Comparison of ENCODE assay signal across 8 mouse cellular contexts in genomic region chr2:106692783-106693701, GRCm38 (mm10). TPM values are rescaled to one million over a fixed set of nuclear protein-coding genes. Genes with fewer than 3 reads are reported as not detected.
DNase-seq lines count a peak whose midpoint lies in the region; ATAC-seq and TF ChIP-seq lines count a peak whose summit lies in the region.
"Had no signal": no experiment of that assay in that cellular context is flagged by ENCODE, and none has a peak within 500 bp of the region (broad histone marks: within the 10 kb centered on the region; RNA-seq: fewer than 3 reads in every experiment).

TSS of gene Mpped2 (plus strand) at chr2:106693269.

- H3K27ac ChIP-seq in bone marrow, adult 2 months (ENCODE audit: control insufficient read depth, insufficient read depth, low read depth, low read length, poor library complexity), result no peak within 1 kb of the TSS; the same call in 1 of the 2 replicates
- H3K27ac ChIP-seq in cortical plate, adult 2 months (ENCODE audit: insufficient read depth, low read length), result peak within 1 kb of the TSS; percentile 98
- peak within 1 kb of the TSS; percentile 94 for H3K27ac ChIP-seq in stomach, embryonic 14.5 days (ENCODE audit: low read length)

- no peaks in the 10 kb centered on the region for H3K27me3 ChIP-seq in stomach, embryonic 14.5 days (ENCODE audit: control insufficient read depth, insufficient read depth, low read length)

- ATAC-seq in megakaryocyte-erythroid progenitor cell, adult 5-6 weeks (replicated peaks; ENCODE audit: low FRiP score, low TSS enrichment, poor library complexity, severe bottlenecking), result peak; percentile 92
- ATAC-seq in stomach, embryonic 14.5 days (ENCODE audit: insufficient number of reproducible peaks, insufficient read depth, low FRiP score, low read depth), result peak; percentile 68

- H3K9me3 ChIP-seq in stomach, embryonic 14.5 days (ENCODE audit: control insufficient read depth, low read depth, low read length), result no peaks in the 10 kb centered on the region

- peak; percentile 53 for DNase-seq in gastrocnemius, postnatal 25 days
- DNase-seq in induced T-regulatory cell, adult 2 months (ENCODE audit: low read depth), result peak; percentile 5
- peak; percentile 51 to 63 for DNase-seq in left cerebral cortex, postnatal 36 days (ENCODE audit: low spot score in 2 of 2)

- no peak for TF ChIP-seq CTCF in bone marrow, adult 2 months (IDR thresholded peaks at IDR 0.05; ENCODE audit: control insufficient read depth, insufficient read depth, low read length)
- TF ChIP-seq CTCF in cortical plate, adult 2 months (IDR thresholded peaks at IDR 0.05; ENCODE audit: extremely low read depth, insufficient read depth, low read length), result no peak

- peak within 1 kb of the TSS; percentile 86 for H3K9ac ChIP-seq in stomach, embryonic 14.5 days (replicated peaks; ENCODE audit: low read depth, low read length)

- WGBS in bone marrow, adult 2 months, result under 1% methylated on average over 54 of the region's 56 CpGs
- under 1% methylated on average over 54 of the region's 56 CpGs for WGBS in stomach, embryonic 14.5 days

- H3K4me3 ChIP-seq in bone marrow, adult 2 months (replicated peaks; ENCODE audit: control insufficient read depth, low read depth, low read length), result peak within 1 kb of the TSS; percentile 14
- peak within 1 kb of the TSS; percentile 79 for H3K4me3 ChIP-seq in cortical plate, adult 2 months (ENCODE audit: insufficient read depth, low read length)
- peak within 1 kb of the TSS; percentile 82 for H3K4me3 ChIP-seq in stomach, embryonic 14.5 days (ENCODE audit: low read depth, low read length)
- H3K4me3 ChIP-seq: myocyte had no signal

- peak within 1 kb of the TSS; percentile 96 for H3K4me2 ChIP-seq in stomach, embryonic 14.5 days (replicated peaks; ENCODE audit: low read depth, low read length)

- H3K36me3 ChIP-seq in stomach, embryonic 14.5 days (ENCODE audit: control insufficient read depth, insufficient read depth, low read length), result no peaks in the 10 kb centered on the region

- H3K4me1 ChIP-seq in bone marrow, adult 2 months (ENCODE audit: control insufficient read depth, insufficient read depth, low read length), result no peaks in the 10 kb centered on the region
- H3K4me1 ChIP-seq in cortical plate, adult 2 months (ENCODE audit: control insufficient read depth, insufficient read depth, low read length), result peaks cover under 1% of the 10 kb centered on the region
- peaks cover 15% of the 10 kb centered on the region; the same call in 1 of the 2 replicates for H3K4me1 ChIP-seq in stomach, embryonic 14.5 days (ENCODE audit: control insufficient read depth, insufficient read depth, low read length)

- TF ChIP-seq POLR2A in bone marrow, adult 2 months (IDR thresholded peaks at IDR 0.05; ENCODE audit: borderline replicate concordance, control insufficient read depth, low read depth, low read length), result no peak
- peak; percentile 46; the same call in 1 of the 2 replicates for TF ChIP-seq POLR2A in cortical plate, adult 2 months (IDR thresholded peaks at IDR 0.05; ENCODE audit: extremely low read depth, insufficient read depth, low read length)

- intact Hi-C loops in left cerebral cortex, postnatal 36 days (cut with DNase I), result loop anchor here (5.0 to 10.0 kb wide), 3 partner anchors 178 to 269 kb away; no protein-coding TSS in a partner anchor

RNA-seq across cellular contexts. Expression of gene Mpped2, which starts in this region (rescaled TPM):
- polyA plus RNA-seq in bone marrow, adult 2 months (2011; ENCODE audit: insufficient read depth, insufficient read length, low replicate concordance, missing spikeins), result 0.34 and 0.52 TPM in 2 replicates
- 16.3 and 17.4 TPM in 2 replicates for polyA plus RNA-seq in cortical plate, adult 2 months (2012; rRNA removed)
- 1 to 10 TPM; 3.0 to 3.4 TPM for total RNA-seq in gastrocnemius, postnatal 25 days (2021)
- total RNA-seq in left cerebral cortex, postnatal 36 days (2021), result 10 to 100 TPM; 31.9 to 38.8 TPM
- total RNA-seq in megakaryocyte-erythroid progenitor cell, adult 5-6 weeks (2014; fragmentation: Nextera tagmentation), result 1.9 and 17.1 TPM in 2 replicates
- total RNA-seq in megakaryocyte-erythroid progenitor cell, adult 5-6 weeks (2017), result 0.57 TPM in 1 of 2 replicates, not detected in the other
- 45.7 and 52.9 TPM in 2 replicates for polyA plus RNA-seq in stomach, embryonic 14.5 days (2014; fragmentation: Nextera tagmentation; extraction: Ambion mirVana)
- polyA plus RNA-seq: myocyte had no signal

Comparison
In these comparisons a context has a peak if more than half of its experiments do, and no peak if none do; other contexts are left out.
1. RNA of gene Mpped2 (polyA plus RNA-seq): 45.7 to 52.9 TPM in stomach, embryonic 14.5 days and 16.3 to 17.4 TPM in cortical plate, adult 2 months; 0.34 to 0.52 TPM in bone marrow, adult 2 months; every median in the first group is over 10 times any median in the second.
2. H3K4me3 ChIP-seq: peak in every context shown above with its lines; median percentile 82 in stomach, embryonic 14.5 days; 79 in cortical plate, adult 2 months; 14 in bone marrow, adult 2 months.
3. DNase-seq: peak in every context shown above with its lines; median percentile 57 in left cerebral cortex, postnatal 36 days; 53 in gastrocnemius, postnatal 25 days; 5 in induced T-regulatory cell, adult 2 months.